Mouse (Mus musculus) activated CD4-positive, CD25-positive, alpha-beta regulatory T cell, adult 4 months (primary cell): ENCODE measurements around the gene Setx. TPM values are rescaled to one million over a fixed set of nuclear protein-coding genes. Genes with fewer than 3 reads are reported as not detected.
A peak's percentile ranks its signal among the peaks of the same experiment; 100 is the strongest.
"Not testable (repeated sequence)": the region's sequence is repeated elsewhere in the genome, so short reads cannot be mapped to it uniquely, and the experiment has no call there.

Experiments used
- ATAC-seq: one replicate; pipeline ENCODE4 v1.8.0; 2017
- polyA plus RNA-seq, 2 experiments: library from polyadenylated mRNA; unstranded; fragments of 100-300 nt; shearing (Covaris generic); gene quantifications; one replicate each; pipeline ENCODE4 v1.2.1; 2017

The Setx gene
- polyA plus RNA-seq, result 10 to 100 TPM; 31.1 to 32.1 TPM

DNA sequence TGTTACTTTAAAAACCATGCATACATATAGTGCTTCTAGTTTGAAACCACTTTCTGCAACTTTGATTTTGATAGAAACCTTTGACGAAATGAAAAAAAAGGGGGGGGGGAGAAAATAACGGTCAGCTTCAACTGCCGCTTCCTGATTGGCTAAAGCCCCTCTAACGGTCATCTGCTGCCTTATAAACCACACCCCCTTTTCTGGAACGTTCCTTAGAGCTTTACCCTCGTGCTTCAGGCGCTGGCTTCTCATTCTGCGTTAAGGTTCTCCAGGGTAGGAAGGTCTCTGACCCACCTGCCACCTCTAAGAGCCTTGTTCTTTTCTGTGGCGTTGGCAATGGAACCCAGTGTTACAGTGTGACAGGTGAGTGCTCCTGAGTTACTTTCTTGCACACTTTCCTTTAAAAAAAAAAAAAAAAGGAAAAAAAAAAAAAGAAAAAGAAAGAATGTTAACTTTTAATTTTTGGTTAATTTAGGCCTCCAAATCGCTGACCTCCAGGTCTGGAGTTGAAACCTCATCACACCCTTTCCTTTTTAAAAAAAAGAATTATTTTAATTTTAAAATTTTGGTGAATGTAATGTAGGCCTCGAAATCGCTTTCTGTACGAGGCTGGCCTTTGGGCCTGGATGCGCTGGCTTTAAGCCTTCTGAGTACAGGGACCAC is at the start of gene Setx:
Gene Setx (plus strand): TSS at position 275 of the 663 bp plus-strand sequence.
- no peak for ATAC-seq

GRCm38 (mm10) chr2:29074676-29075075 is 49.3 kb upstream of the Setx start:
- no peak for ATAC-seq

DNA sequence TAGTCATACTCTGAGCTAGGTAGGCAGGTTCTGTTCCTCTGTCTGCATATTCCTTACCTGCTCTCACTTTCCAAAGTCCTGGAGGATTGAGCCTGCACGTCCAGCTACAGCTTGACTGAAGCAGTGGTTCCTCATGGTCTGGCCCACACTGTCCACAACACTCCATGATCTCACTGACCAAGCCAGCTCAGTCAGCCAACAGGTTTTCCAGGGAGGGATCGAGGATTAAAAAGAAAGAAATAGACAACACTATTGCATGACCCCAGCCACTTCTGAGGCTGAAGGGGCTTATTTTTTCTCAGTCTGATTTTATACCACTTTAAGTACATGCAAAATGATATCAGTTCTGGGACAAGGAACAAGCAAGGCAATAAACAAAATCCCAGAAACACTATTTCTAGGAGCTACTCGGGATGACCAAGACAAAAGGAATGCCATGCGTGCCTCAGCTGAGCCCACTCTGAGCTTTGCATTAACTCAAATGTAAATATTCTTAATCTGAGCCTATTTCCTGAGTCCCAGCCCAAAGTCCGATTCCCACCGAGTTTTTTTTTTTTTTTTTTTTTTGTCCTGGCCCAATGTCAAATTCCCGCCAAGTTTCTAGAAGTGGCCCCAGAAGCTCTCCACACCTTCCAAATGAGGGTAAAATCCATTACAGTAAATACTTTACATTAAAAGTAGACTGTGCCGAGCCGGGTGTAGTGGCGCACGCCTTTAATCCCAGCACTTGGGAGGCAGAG is 48.5 kb upstream of the Setx start:
- no peak for ATAC-seq

DNA sequence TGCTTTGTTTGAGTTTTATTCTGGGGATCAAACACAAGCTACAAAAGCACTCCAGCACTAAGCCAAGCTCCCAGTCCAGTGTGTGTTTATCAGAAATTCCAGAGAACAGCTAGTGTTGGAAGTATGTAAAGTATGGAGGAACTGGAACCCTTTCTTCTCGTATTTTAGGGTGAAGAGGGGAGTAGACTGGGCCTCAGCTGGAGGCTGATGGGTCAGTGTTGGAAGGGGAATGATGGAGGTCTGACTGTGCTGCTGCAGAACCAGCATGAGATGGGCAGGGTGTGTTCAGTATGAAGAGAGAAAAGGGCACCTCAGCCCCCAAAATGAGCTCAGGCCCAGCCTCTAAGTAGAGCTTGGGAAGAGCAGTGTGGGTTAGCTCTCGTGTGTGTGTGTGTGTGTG is 47.8 kb upstream of the Setx start:
- ATAC-seq, result no peak

GRCm38 (mm10) chr2:29081965-29082364 is 42.0 kb upstream of the Setx start:
- no peak for ATAC-seq

DNA sequence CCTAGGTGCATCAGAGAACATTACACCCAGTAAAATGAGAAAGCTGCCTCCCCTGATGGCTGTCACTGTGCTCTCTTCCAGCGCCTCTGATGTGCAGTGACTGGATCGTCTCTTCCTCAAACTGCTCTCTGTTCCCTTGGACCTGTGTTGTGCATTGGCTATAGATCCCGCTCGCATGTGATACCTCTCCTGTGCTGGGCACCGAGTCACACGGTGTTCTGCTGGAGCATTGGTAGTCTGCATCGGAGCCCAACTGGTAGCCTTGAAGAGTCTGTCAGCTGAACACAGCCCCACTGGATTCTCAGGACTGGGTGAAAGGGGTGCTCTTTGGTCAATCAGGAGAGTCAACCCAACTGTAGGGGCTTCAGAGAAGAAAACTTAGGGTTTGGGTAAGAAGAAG is 38.0 kb upstream of the Setx start:
- no peak for ATAC-seq

DNA sequence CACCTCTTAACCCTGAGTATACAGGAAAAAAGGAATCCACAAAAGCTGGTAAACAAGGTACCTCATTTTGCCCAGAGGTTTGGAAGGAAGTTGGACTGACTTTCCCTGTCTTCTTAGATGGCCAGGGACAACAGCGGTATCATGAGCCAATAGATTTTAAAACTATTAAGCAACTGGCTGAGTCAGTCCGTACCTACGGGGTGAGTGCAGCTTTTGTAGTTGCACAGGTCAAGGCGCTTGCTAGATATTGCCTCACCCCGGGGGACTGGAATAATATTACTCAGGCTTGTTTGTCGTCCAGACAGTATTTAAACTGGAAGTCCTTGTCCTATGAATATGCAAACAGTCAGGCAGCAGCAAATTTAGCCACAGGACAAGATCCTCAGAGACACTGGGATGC is 34.7 kb upstream of the Setx start:
- ATAC-seq, result not testable (repeated sequence)

- peak; percentile 68 for ATAC-seq
Observed at GRCm38 (mm10) chr2:29095674-29096073, 28.3 kb upstream of the Setx start.

GRCm38 (mm10) chr2:29096751-29097150 is 27.2 kb upstream of the Setx start:
- ATAC-seq, result peak; percentile 40

- ATAC-seq, result peak; percentile 74
Observed at GRCm38 (mm10) chr2:29097465-29097864, 26.5 kb upstream of the Setx start.

- peak; percentile 1 for ATAC-seq
Observed at GRCm38 (mm10) chr2:29097955-29098354, 26.0 kb upstream of the Setx start.

- ATAC-seq, result no peak
Observed at GRCm38 (mm10) chr2:29098786-29099185, 25.2 kb upstream of the Setx start.

DNA sequence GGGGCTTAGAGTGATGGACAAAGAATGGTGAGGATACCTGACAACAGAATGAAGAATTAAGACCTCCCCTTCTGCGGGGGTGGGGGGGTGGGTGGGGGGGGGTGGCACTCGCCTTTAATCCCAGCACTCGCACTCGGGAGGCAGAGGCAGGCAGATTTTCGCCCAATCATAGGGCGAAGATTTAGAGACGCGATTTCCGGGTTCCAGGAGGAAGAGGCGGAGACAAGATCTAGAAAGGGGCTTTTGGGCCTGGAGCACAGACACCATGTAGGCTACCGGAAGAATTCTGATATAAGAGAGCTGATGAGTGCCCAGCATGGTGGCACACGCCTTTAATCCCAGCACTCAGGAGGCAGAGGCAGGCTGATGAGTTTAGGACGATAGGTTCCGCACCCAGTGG is 24.3 kb upstream of the Setx start:
- ATAC-seq, result no peak

GRCm38 (mm10) chr2:29100822-29101534 is 23.0 kb upstream of the Setx start:
- ATAC-seq, result no peak

- ATAC-seq, result peak; percentile 30
Observed at GRCm38 (mm10) chr2:29102416-29103377, 21.3 kb upstream of the Setx start.

DNA sequence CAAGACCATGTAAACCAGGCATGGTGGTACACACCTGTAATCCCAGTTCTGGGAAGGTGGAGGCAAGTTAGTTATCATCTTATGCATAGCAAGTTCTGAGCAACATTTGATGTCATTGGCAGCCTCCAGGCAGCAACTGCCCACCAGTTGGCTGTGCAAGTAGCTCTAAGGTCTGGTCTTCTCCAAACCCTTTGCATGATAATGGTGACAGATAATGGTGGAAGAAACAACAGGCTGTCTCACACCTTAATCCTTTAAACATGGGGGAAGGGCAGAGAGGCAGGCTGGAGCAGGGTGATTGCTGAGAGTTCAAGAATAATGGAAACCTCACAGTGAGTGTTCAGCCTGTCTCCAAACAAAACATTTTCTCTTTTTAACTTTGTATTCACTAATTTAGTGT is 3.0 kb upstream of the Setx start:
- ATAC-seq, result no peak

DNA sequence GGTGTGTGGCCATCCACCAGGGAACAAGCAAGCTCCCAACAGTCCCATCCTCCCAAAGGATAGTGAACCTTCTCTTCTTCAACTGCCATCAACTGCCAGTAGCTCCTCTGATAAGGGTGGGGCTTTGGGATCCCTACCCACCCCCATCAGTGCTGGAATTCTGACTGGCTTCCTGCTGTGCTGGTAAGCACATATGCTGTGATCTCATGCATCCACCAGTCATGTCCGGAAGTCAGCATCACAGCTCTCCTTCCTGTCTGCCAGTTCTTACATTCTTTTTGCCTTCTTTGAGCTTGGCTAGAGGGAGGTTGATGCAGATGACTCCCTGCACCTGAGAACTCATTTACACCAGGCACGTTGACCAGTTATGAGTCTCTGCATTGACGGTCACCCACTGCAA is 1.5 kb upstream of the Setx start:
- ATAC-seq, result peak; percentile 33

GRCm38 (mm10) chr2:29124571-29124935 is 572 bp downstream of the Setx start:
- ATAC-seq, result no peak

- ATAC-seq, result peak; percentile 89
Observed at GRCm38 (mm10) chr2:29124936-29125701, 1.1 kb downstream of the Setx start.

DNA sequence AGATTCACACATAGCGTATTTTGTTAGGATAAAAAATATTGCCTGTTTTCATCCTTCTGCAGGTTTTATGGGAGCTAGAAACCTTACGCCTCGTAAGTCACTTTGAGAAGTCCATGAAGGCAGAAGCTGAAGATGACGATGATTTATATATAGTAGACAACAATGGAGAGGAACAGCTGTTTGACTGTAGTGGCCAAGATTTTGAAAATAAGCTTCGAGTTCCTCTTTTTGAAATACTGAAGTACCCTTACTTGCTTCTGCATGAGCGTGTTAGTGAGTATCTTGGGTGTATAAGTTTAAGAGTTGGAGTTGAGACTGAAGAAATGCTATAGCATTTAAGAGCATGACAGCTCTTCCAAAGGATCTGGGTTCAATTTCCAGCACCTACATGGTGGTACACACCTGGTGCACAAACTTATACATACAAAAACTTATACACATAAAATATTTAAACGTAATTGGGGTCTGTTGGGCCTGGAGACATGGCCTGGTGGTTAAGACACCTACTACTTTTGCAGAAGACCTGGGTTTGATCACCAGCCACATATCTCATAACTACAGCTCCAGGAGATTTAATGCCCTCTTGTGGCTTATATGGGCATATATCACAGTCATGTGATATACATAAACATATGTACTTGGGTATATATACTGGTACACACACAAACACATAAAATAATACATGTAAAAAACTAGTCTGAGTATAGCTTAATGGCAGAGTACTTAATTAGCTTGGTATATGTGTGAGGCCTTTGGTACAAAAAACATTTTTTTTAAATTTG is 6.3 kb downstream of the Setx start:
- ATAC-seq, result no peak

DNA sequence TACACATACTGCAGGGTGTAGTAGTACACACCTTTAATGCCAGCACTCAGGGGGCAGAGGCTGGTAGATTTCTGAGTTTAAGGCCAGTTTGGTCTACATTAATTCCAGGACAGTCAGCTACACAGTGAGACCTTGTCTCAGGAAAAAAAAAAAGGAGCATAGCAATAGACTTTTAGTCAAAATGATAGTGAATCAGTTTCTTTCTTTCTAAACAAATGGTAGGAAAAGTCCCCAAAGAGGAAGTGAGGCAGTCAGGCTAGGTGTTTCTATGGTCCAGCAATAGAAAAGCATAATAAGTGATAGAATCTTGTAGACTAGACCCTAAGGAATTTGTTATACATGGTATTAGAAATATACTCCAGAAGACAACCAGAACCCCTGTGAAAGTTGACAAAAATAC is 11.2 kb downstream of the Setx start:
- ATAC-seq, result no peak
